Mouse (Mus musculus) brain, embryonic 14.5 days (tissue): ENCODE measurements at regions not wholly inside any gene's neighbourhood (a gene's known extent, or its start where the extent isn't known, plus 50 kb on each side); places are given as distances from the start of the nearest gene placed in this dataset.

ENCODE experiments used
- CTCF ChIP-seq: fragments of 200-500 bp; IDR thresholded peaks from 2 replicates; pipeline ENCODE4 v1.5.1; 2012; ENCODE audit warnings: inconsistent platforms, mild to moderate bottlenecking, moderate library complexity, borderline replicate concordance; ENCODE audit not compliant: insufficient read depth, insufficient read length; ENCODE audit errors: extremely low read depth
- POLR2A ChIP-seq: fragments of 200-500 bp; IDR thresholded peaks from 2 replicates; pipeline ENCODE4 v1.6.1; 2012; ENCODE audit warnings: mild to moderate bottlenecking, inconsistent platforms, borderline replicate concordance; ENCODE audit not compliant: poor library complexity, insufficient read depth, insufficient read length, severe bottlenecking; ENCODE audit errors: extremely low read depth

DNA sequence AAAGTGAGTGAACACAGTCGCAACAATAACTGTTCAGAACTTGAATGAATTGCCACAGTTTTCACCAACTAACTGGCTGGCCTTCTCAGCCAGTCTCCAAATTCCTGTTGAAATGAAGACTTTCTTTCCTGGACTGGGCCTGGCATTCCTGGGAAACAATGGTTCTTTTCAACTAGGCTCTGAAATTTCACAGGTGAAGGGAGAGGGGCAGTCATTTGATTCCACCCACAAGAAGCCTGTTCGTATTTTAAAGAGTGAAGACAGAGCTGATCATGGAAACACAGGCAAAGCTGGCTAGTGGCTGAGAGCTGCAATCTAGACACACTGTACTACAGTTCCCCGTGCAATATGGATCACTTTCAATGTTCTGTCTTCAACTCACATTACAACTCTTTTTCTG, 69.1 kb upstream of the Rnpc3 start:
- no peak for TF ChIP-seq CTCF
- TF ChIP-seq POLR2A: no peak
